Comparison of ENCODE assay signal across 10 mouse cellular contexts in the genomic region with DNA sequence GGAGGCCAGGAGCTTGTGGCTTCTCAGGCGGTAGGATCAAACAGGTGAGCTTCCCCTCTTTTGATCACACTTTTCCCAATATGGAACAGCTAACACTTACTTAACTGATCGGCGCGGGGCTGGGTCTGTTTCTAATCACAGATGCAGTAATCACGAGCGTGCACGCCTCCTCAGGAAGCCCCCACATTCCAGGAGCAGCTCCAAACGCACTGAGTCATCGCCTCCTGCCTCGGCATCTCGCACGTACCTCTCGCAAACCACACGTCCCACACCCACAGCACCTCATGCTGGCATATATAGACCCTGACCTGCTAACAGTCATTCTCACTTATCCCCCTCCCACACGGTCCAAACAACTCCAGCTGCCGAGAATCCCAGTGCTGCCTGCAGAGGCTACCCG. TPM values are rescaled to one million over a fixed set of nuclear protein-coding genes. Genes with fewer than 3 reads are reported as not detected.
DNase-seq lines count a peak whose midpoint lies in the region; ATAC-seq and TF ChIP-seq lines count a peak whose summit lies in the region.
"Had no signal": no experiment of that assay in that cellular context is flagged by ENCODE, and none has a peak within 500 bp of the region (broad histone marks: within the 10 kb centered on the region; RNA-seq: fewer than 3 reads in every experiment).

No protein-coding gene starts in this region.

- H3K9ac ChIP-seq in embryonic facial prominence, embryonic 14.5 days (ENCODE audit: low read depth, low read length), result no peak overlapping the region
- no peak overlapping the region for H3K9ac ChIP-seq in kidney, embryonic 14.5 days (ENCODE audit: low read depth, low read length)

- peak; percentile 78 for ATAC-seq in embryonic facial prominence, embryonic 14.5 days (ENCODE audit: low read depth)
- no peak for ATAC-seq in kidney, embryonic 14.5 days (ENCODE audit: low FRiP score, low TSS enrichment)

- no peak for TF ChIP-seq POLR2A in olfactory bulb, adult 2 months (IDR thresholded peaks at IDR 0.05; ENCODE audit: insufficient read depth, low read depth, low read length)

- peak overlapping the region; percentile 24; the same call in 1 of the 2 replicates for H3K4me2 ChIP-seq in embryonic facial prominence, embryonic 14.5 days (ENCODE audit: low read depth, low read length)
- H3K4me2 ChIP-seq in kidney, embryonic 14.5 days (replicated peaks; ENCODE audit: low read depth, low read length), result no peak overlapping the region

- peaks cover 13% of the 10 kb centered on the region for H3K4me1 ChIP-seq in heart, embryonic 10.5 days
- H3K4me1 ChIP-seq in embryonic facial prominence, embryonic 14.5 days (ENCODE audit: control insufficient read depth, insufficient read depth, low read length), result no peaks in the 10 kb centered on the region
- peaks cover 24% of the 10 kb centered on the region for H3K4me1 ChIP-seq in olfactory bulb, adult 2 months (ENCODE audit: control insufficient read depth, insufficient read depth, low read length)
- H3K4me1 ChIP-seq in kidney, embryonic 14.5 days (ENCODE audit: control insufficient read depth, insufficient read depth, low read length), result no peaks in the 10 kb centered on the region

- no peak for TF ChIP-seq CTCF in olfactory bulb, adult 2 months (IDR thresholded peaks at IDR 0.05; ENCODE audit: insufficient read depth, low read depth, low read length)

- H3K9me3 ChIP-seq in heart, embryonic 10.5 days, result no peaks in the 10 kb centered on the region
- no peaks in the 10 kb centered on the region for H3K9me3 ChIP-seq in embryonic facial prominence, embryonic 14.5 days (ENCODE audit: control insufficient read depth, low read length)
- H3K9me3 ChIP-seq in kidney, embryonic 14.5 days (ENCODE audit: control insufficient read depth, low read length), result no peaks in the 10 kb centered on the region

- no peaks in the 10 kb centered on the region for H3K36me3 ChIP-seq in heart, embryonic 10.5 days
- H3K36me3 ChIP-seq in embryonic facial prominence, embryonic 14.5 days (ENCODE audit: control insufficient read depth, insufficient read depth, low read length), result no peaks in the 10 kb centered on the region
- H3K36me3 ChIP-seq in kidney, embryonic 14.5 days (ENCODE audit: control insufficient read depth, insufficient read depth, low read length), result no peaks in the 10 kb centered on the region

- peaks cover 2% of the 10 kb centered on the region; the same call in 1 of the 2 replicates for H3K27me3 ChIP-seq in heart, embryonic 10.5 days (ENCODE audit: insufficient read depth, poor library complexity, severe bottlenecking)
- H3K27me3 ChIP-seq in embryonic facial prominence, embryonic 14.5 days (replicated peaks; ENCODE audit: control insufficient read depth, insufficient read depth, low read length), result no peaks in the 10 kb centered on the region
- no peaks in the 10 kb centered on the region for H3K27me3 ChIP-seq in kidney, embryonic 14.5 days (ENCODE audit: control insufficient read depth, insufficient read depth, low read length)

- H3K27ac ChIP-seq in heart, embryonic 10.5 days, result 0 out of 2 replicates have a peak overlapping the region, but pooled peaks have one; percentile 56
- H3K27ac ChIP-seq in embryonic facial prominence, embryonic 14.5 days (replicated peaks; ENCODE audit: low read depth, low read length), result 0 out of 2 replicates have a peak overlapping the region, but pooled peaks have one; percentile 36
- H3K27ac ChIP-seq in olfactory bulb, adult 2 months (ENCODE audit: insufficient read depth, low read depth, low read length), result peak overlapping the region; percentile 63
- H3K27ac ChIP-seq in kidney, embryonic 14.5 days (ENCODE audit: low read depth, low read length), result no peak overlapping the region
- H3K27ac ChIP-seq: gastrocnemius, adult 2 months had no signal

- 13% methylated on average over 17 of the region's 17 CpGs for WGBS in heart, embryonic 10.5 days
- 22% methylated on average over 17 of the region's 17 CpGs for WGBS in embryonic facial prominence, embryonic 14.5 days
- 23% methylated on average over 17 of the region's 17 CpGs for WGBS in olfactory bulb, adult 2 months
- WGBS in kidney, embryonic 14.5 days, result 40% methylated on average over 17 of the region's 17 CpGs

- DNase-seq in heart, embryonic 10.5 days (ENCODE audit: low spot score), result no peak
- DNase-seq in heart, adult 8-10 months (ENCODE audit: low spot score), result no peak
- peak; percentile 82 for DNase-seq in embryonic facial prominence, embryonic 14.5 days (ENCODE audit: low spot score)
- peak; percentile 93 for DNase-seq in layer of hippocampus, adult 9-11 months
- DNase-seq in spleen, postnatal 14 days (ENCODE audit: low spot score in 2 of 2), result no peak
- no peak for DNase-seq in kidney, postnatal 4 days
- DNase-seq: gastrocnemius, adult 2 months; kidney, postnatal 14 days had no signal

- peak overlapping the region; percentile 22; the same call in 1 of the 2 replicates for H3K4me3 ChIP-seq in heart, embryonic 10.5 days
- no peak overlapping the region for H3K4me3 ChIP-seq in embryonic facial prominence, embryonic 14.5 days (ENCODE audit: low read depth, low read length)
- no peak overlapping the region for H3K4me3 ChIP-seq in olfactory bulb, adult 2 months (ENCODE audit: insufficient read depth, low read depth, low read length)
- H3K4me3 ChIP-seq in kidney, embryonic 14.5 days (ENCODE audit: low read length), result no peak overlapping the region
- H3K4me3 ChIP-seq: gastrocnemius, adult 2 months had no signal

RNA-seq across cellular contexts. Expression of gene Apeh, which starts 43.1 kb away (rescaled TPM):
- 80.7 and 84.4 TPM in 2 replicates for polyA plus RNA-seq in heart, embryonic 10.5 days (2016; fragmentation: Nextera tagmentation; extraction: Ambion mirVana)
- 10 to 100 TPM; 38.5 to 49.0 (median 44.9) TPM for total RNA-seq in heart, adult 8-10 months (2022)
- 39.9 and 48.6 TPM in 2 replicates for polyA plus RNA-seq in embryonic facial prominence, embryonic 14.5 days (2014; fragmentation: Nextera tagmentation; extraction: Ambion mirVana)
- not detected in 2 replicates for polyA plus RNA-seq in olfactory bulb, adult 2 months (2012; ENCODE audit: insufficient read depth, insufficient read length, low replicate concordance, missing spikeins)
- 55.2 and 57.8 TPM in 2 replicates for polyA plus RNA-seq in kidney, embryonic 14.5 days (2014; fragmentation: Nextera tagmentation; extraction: Ambion mirVana)

RNA-seq across cellular contexts. Expression of gene Bsn, which starts 52.7 kb away (rescaled TPM):
- polyA plus RNA-seq in heart, embryonic 10.5 days (2016; fragmentation: Nextera tagmentation; extraction: Ambion mirVana), result 1.3 and 1.4 TPM in 2 replicates
- under 1 TPM; 0.05 to 0.06 (median 0.06) TPM for total RNA-seq in heart, adult 8-10 months (2022)
- 1.1 TPM in 2 replicates for polyA plus RNA-seq in embryonic facial prominence, embryonic 14.5 days (2014; fragmentation: Nextera tagmentation; extraction: Ambion mirVana)
- polyA plus RNA-seq in olfactory bulb, adult 2 months (2012; ENCODE audit: insufficient read depth, insufficient read length, low replicate concordance, missing spikeins), result not detected in 2 replicates
- 0.76 and 0.77 TPM in 2 replicates for polyA plus RNA-seq in kidney, embryonic 14.5 days (2014; fragmentation: Nextera tagmentation; extraction: Ambion mirVana)

RNA-seq across cellular contexts. Expression of gene Rnf123, which starts 54.4 kb away (rescaled TPM):
- polyA plus RNA-seq in heart, embryonic 10.5 days (2016; fragmentation: Nextera tagmentation; extraction: Ambion mirVana), result 31.8 and 33.1 TPM in 2 replicates
- 100 to 1,000 TPM; 103 to 132 (median 110) TPM for total RNA-seq in heart, adult 8-10 months (2022)
- polyA plus RNA-seq in embryonic facial prominence, embryonic 14.5 days (2014; fragmentation: Nextera tagmentation; extraction: Ambion mirVana), result 22.9 and 30.2 TPM in 2 replicates
- not detected in 2 replicates for polyA plus RNA-seq in olfactory bulb, adult 2 months (2012; ENCODE audit: insufficient read depth, insufficient read length, low replicate concordance, missing spikeins)
- polyA plus RNA-seq in kidney, embryonic 14.5 days (2014; fragmentation: Nextera tagmentation; extraction: Ambion mirVana), result 20.0 and 30.9 TPM in 2 replicates

RNA-seq across cellular contexts. Expression of gene Mst1, which starts 57.3 kb away (rescaled TPM):
- polyA plus RNA-seq in heart, embryonic 10.5 days (2016; fragmentation: Nextera tagmentation; extraction: Ambion mirVana), result 1.6 TPM in 2 replicates
- under 1 TPM in 1 of 4 experiments, not detected in 3; 0.14 TPM for total RNA-seq in heart, adult 8-10 months (2022)
- 0.89 and 1.5 TPM in 2 replicates for polyA plus RNA-seq in embryonic facial prominence, embryonic 14.5 days (2014; fragmentation: Nextera tagmentation; extraction: Ambion mirVana)
- not detected in 2 replicates for polyA plus RNA-seq in olfactory bulb, adult 2 months (2012; ENCODE audit: insufficient read depth, insufficient read length, low replicate concordance, missing spikeins)
- polyA plus RNA-seq in kidney, embryonic 14.5 days (2014; fragmentation: Nextera tagmentation; extraction: Ambion mirVana), result not detected in 2 replicates
- total RNA-seq: gastrocnemius, adult 2 months had no signal

Comparison
In these comparisons a context has a peak if more than half of its experiments do, and no peak if none do; other contexts are left out.
1. DNase-seq: peak in embryonic facial prominence, embryonic 14.5 days (single experiment) and layer of hippocampus, adult 9-11 months (single experiment); none in heart, embryonic 10.5 days (single experiment), heart, adult 8-10 months (single experiment), spleen, postnatal 14 days (0 of 2) and kidney, postnatal 4 days (0 of 2).
2. RNA of gene Apeh, which starts 43.1 kb away (polyA plus RNA-seq): 80.7 to 84.4 TPM in heart, embryonic 10.5 days, 55.2 to 57.8 TPM in kidney, embryonic 14.5 days and 39.9 to 48.6 TPM in embryonic facial prominence, embryonic 14.5 days; not detected in olfactory bulb, adult 2 months; every median in the first group is over 10 times any median in the second.